Mouse (Mus musculus): ENCODE data around the gene Fitm1.

GRCm38 (mm10) chr14:55617822-55618221, 42.4 kb downstream of the Fitm1 start, which contains the start of gene Rec8:
- peak; percentile 53 for TF ChIP-seq CTCF (IDR thresholded peaks at IDR 0.05)
- TF ChIP-seq EP300 (IDR thresholded peaks at IDR 0.05), result no peak
